8 mouse cellular contexts compared by ENCODE assay signal in the genomic region with DNA sequence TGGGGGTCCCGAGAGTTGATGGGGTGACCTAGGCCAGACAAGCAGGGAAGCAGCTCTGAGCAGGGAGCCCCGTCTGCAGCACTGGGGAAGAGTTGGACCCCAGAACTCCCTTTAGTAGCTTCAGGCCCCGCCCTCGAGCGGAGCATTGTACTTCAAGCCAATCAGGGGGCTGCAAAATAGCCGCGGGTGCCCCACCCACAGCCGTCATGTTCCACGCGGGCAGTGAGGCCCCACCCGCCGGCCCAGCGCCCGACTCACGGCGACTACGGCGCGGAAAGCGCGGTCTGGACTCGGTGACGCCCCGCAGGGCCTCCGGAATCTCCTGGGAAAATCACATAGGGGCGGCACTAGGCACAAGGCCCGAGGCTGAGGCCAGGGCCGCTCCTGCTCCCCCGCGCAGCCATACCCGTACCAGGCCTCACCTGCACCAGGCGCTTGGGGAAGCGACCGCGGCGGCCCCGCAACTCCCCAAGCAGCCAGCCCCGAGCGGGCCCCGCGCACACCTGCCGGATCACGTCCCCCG. TPM values are rescaled to one million over a fixed set of nuclear protein-coding genes. Genes with fewer than 3 reads are reported as not detected.
DNase-seq lines count a peak whose midpoint lies in the region; ATAC-seq and TF ChIP-seq lines count a peak whose summit lies in the region.

No protein-coding gene starts in this region.

- H3K4me2 ChIP-seq in lung, embryonic 14.5 days = peak overlapping the region; percentile 99

- 0 out of 2 replicates have a peak, but pooled peaks cover 6% of the 10 kb centered on the region for H3K4me1 ChIP-seq in lung, embryonic 14.5 days (ENCODE audit: insufficient read depth)

- ATAC-seq in frontal cortex, adult (ENCODE audit: low TSS enrichment) = peak; percentile 92
- ATAC-seq in hematopoietic stem cell, adult 5-6 weeks (replicated peaks in 1 of 2; ENCODE audit: insufficient read depth in 1 of 2, low FRiP score in 2 of 2, low TSS enrichment in 1 of 2, low read depth in 1 of 2, poor library complexity in 2 of 2, severe bottlenecking in 2 of 2) = peak; percentile 93 to 95
- peak; percentile 93 for ATAC-seq in lung, embryonic 14.5 days (ENCODE audit: insufficient read depth)
- peak; percentile 78 for ATAC-seq in neutrophil, adult 5-6 weeks (ENCODE audit: extremely low read depth, insufficient number of reproducible peaks, low FRiP score, poor library complexity, severe bottlenecking)

- TF ChIP-seq CTCF in lung, embryonic 14.5 days (IDR thresholded peaks at IDR 0.05; ENCODE audit: low read depth) = no peak

- H3K9ac ChIP-seq in lung, embryonic 14.5 days = peak overlapping the region; percentile 82

- no peaks in the 10 kb centered on the region for H3K27me3 ChIP-seq in lung, embryonic 14.5 days (ENCODE audit: insufficient read depth, low read length)

- DNase-seq in MEL-GATA-1-ER (ENCODE audit: extremely low read depth, low read depth) = peak; percentile 67
- DNase-seq in cerebellum, adult 9-11 months = peak; percentile 83
- DNase-seq in layer of hippocampus, adult 9-10 months (ENCODE audit: low spot score) = peak; percentile 51
- DNase-seq in lung, embryonic 14.5 days = peak; percentile 95
- DNase-seq in testis, postnatal 14 days (ENCODE audit: low spot score) = peak; percentile 90

- H3K9me3 ChIP-seq in lung, embryonic 14.5 days (ENCODE audit: low read depth, low read length) = no peaks in the 10 kb centered on the region

- H3K36me3 ChIP-seq in lung, embryonic 14.5 days (ENCODE audit: insufficient read depth) = peaks cover 22% of the 10 kb centered on the region

- peak overlapping the region; percentile 90 for H3K27ac ChIP-seq in lung, embryonic 14.5 days (ENCODE audit: low read depth)

- 1% methylated on average over 44 of the region's 44 CpGs for WGBS in lung, embryonic 14.5 days

- peak overlapping the region; percentile 60 for H3K4me3 ChIP-seq in lung, embryonic 14.5 days (ENCODE audit: low read depth, low read length)

RNA-seq across cellular contexts. Expression of a gene that starts 0.7 kb away (rescaled TPM):
- 0.89 and 2.4 TPM in 2 replicates for total RNA-seq in hematopoietic stem cell, adult 5-6 weeks (2017)
- polyA plus RNA-seq in lung, embryonic 14.5 days (2014; fragmentation: Nextera tagmentation; extraction: Ambion mirVana) = 5.7 and 7.0 TPM in 2 replicates
- total RNA-seq in neutrophil, adult 5-6 weeks (2017) = 0.81 and 0.86 TPM in 2 replicates

RNA-seq across cellular contexts. Expression of a gene that starts 15.1 kb away (rescaled TPM):
- total RNA-seq in hematopoietic stem cell, adult 5-6 weeks (2017) = 1.7 and 3.3 TPM in 2 replicates
- 92.6 and 97.8 TPM in 2 replicates for polyA plus RNA-seq in lung, embryonic 14.5 days (2014; fragmentation: Nextera tagmentation; extraction: Ambion mirVana)
- 3.1 and 4.4 TPM in 2 replicates for total RNA-seq in neutrophil, adult 5-6 weeks (2017)

RNA-seq across cellular contexts. Expression of a gene that starts 40.0 kb away (rescaled TPM):
- 447 and 515 TPM in 2 replicates for total RNA-seq in hematopoietic stem cell, adult 5-6 weeks (2017)
- 262 and 268 TPM in 2 replicates for polyA plus RNA-seq in lung, embryonic 14.5 days (2014; fragmentation: Nextera tagmentation; extraction: Ambion mirVana)
- 378 and 401 TPM in 2 replicates for total RNA-seq in neutrophil, adult 5-6 weeks (2017)

RNA-seq across cellular contexts. Expression of a gene that starts 58.8 kb away (rescaled TPM):
- total RNA-seq in hematopoietic stem cell, adult 5-6 weeks (2017) = 6.6 and 16.1 TPM in 2 replicates
- 30.7 and 38.0 TPM in 2 replicates for polyA plus RNA-seq in lung, embryonic 14.5 days (2014; fragmentation: Nextera tagmentation; extraction: Ambion mirVana)
- 65.2 and 66.7 TPM in 2 replicates for total RNA-seq in neutrophil, adult 5-6 weeks (2017)

Comparison
In these comparisons a context has a peak if more than half of its experiments do, and no peak if none do; other contexts are left out.
1. Peak in every context shown above with its lines: DNase-seq, ATAC-seq, H3K4me3 ChIP-seq and H3K27ac ChIP-seq.